15 mouse cellular contexts compared by ENCODE assay signal in genomic region chr1:71614545-71615246, GRCm38 (mm10). TPM values are rescaled to one million over a fixed set of nuclear protein-coding genes. Genes with fewer than 3 reads are reported as not detected.
A peak's percentile ranks its signal among the peaks of the same experiment; 100 is the strongest.
DNase-seq lines count a peak whose midpoint lies in the region; ATAC-seq lines count a peak whose summit lies in the region.
"Had no signal": no experiment of that assay in that cellular context is flagged by ENCODE, and none has a peak within 500 bp of the region (broad histone marks: within the 10 kb centered on the region; RNA-seq: fewer than 3 reads in every experiment).

No protein-coding gene starts in this region.

- peak overlapping the region; percentile 61 for H3K27ac ChIP-seq in forebrain, embryonic 14.5 days (ENCODE audit: low read depth, low read length)
- H3K27ac ChIP-seq in neural tube, embryonic 14.5 days (ENCODE audit: low read depth, low read length) = 0 out of 2 replicates have a peak overlapping the region, but pooled peaks have one; percentile 7
- H3K27ac ChIP-seq in heart, embryonic 11.5 days (ENCODE audit: low read depth, low read length) = no peak overlapping the region
- H3K27ac ChIP-seq: embryonic facial prominence, embryonic 15.5 days; heart, embryonic 15.5 days; limb, embryonic 10.5 days had no signal

- peak; percentile 9 to 29 for DNase-seq in layer of hippocampus, adult 18-20 months (ENCODE audit: low spot score in 2 of 2)
- DNase-seq in layer of hippocampus, adult 11-12 months (ENCODE audit: low spot score) = no peak
- DNase-seq in forebrain, embryonic 14.5 days (ENCODE audit: low spot score) = peak; percentile 78
- DNase-seq in layer of hippocampus, postnatal 14 days (ENCODE audit: low spot score in 2 of 2) = peak; percentile 14 to 20
- DNase-seq in thymus, postnatal 36 days = no peak
- DNase-seq: gastrocnemius, postnatal 14 days; kidney, adult 9 months; lung, embryonic 14.5 days had no signal

- H3K9ac ChIP-seq in forebrain, embryonic 14.5 days (ENCODE audit: low read length) = peak overlapping the region; percentile 6; the same call in 1 of the 2 replicates
- no peak overlapping the region for H3K9ac ChIP-seq in neural tube, embryonic 14.5 days (replicated peaks; ENCODE audit: low read depth, low read length)
- H3K9ac ChIP-seq in heart, embryonic 11.5 days (ENCODE audit: low read depth, low read length) = no peak overlapping the region
- H3K9ac ChIP-seq: embryonic facial prominence, embryonic 15.5 days; heart, embryonic 15.5 days; lung, embryonic 14.5 days had no signal

- peaks cover 28% of the 10 kb centered on the region; the same call in 1 of the 2 replicates for H3K36me3 ChIP-seq in forebrain, embryonic 14.5 days (ENCODE audit: control insufficient read depth, insufficient read depth, low read length)
- H3K36me3 ChIP-seq in neural tube, embryonic 14.5 days (ENCODE audit: control insufficient read depth, insufficient read depth, low read length) = no peaks in the 10 kb centered on the region
- peaks cover 65% of the 10 kb centered on the region for H3K36me3 ChIP-seq in heart, embryonic 11.5 days (ENCODE audit: control insufficient read depth, insufficient read depth, low read length)

- peak; percentile 92 for ATAC-seq in forebrain, embryonic 14.5 days
- peak; percentile 93 for ATAC-seq in neural tube, embryonic 14.5 days (ENCODE audit: low read depth)
- no peak for ATAC-seq in erythroid progenitor cell, adult 5-6 weeks (replicated peaks; ENCODE audit: low FRiP score, poor library complexity, severe bottlenecking)
- no peak for ATAC-seq in heart, embryonic 11.5 days (replicated peaks; ENCODE audit: insufficient number of reproducible peaks, low FRiP score, low TSS enrichment)

- no peaks in the 10 kb centered on the region for H3K9me3 ChIP-seq in forebrain, embryonic 14.5 days (replicated peaks; ENCODE audit: control insufficient read depth, low read length)
- H3K9me3 ChIP-seq in neural tube, embryonic 14.5 days (ENCODE audit: control insufficient read depth, low read length) = no peaks in the 10 kb centered on the region
- H3K9me3 ChIP-seq in heart, embryonic 11.5 days (replicated peaks; ENCODE audit: control insufficient read depth, low read length) = no peaks in the 10 kb centered on the region
- H3K9me3 ChIP-seq: embryonic facial prominence, embryonic 15.5 days; heart, embryonic 15.5 days; limb, embryonic 10.5 days had no signal

- H3K4me1 ChIP-seq in forebrain, embryonic 14.5 days (ENCODE audit: control insufficient read depth, insufficient read depth, low read length) = peaks cover 6% of the 10 kb centered on the region
- H3K4me1 ChIP-seq in neural tube, embryonic 14.5 days (ENCODE audit: control insufficient read depth, insufficient read depth, low read length) = peaks cover 9% of the 10 kb centered on the region; the same call in 1 of the 2 replicates
- H3K4me1 ChIP-seq in heart, embryonic 11.5 days (ENCODE audit: control insufficient read depth, insufficient read depth, low read length) = no peaks in the 10 kb centered on the region
- H3K4me1 ChIP-seq: embryonic facial prominence, embryonic 15.5 days; heart, embryonic 15.5 days; limb, embryonic 10.5 days had no signal

- 0 out of 2 replicates have a peak overlapping the region, but pooled peaks have one; percentile 5 for H3K4me2 ChIP-seq in forebrain, embryonic 14.5 days (ENCODE audit: low read length)
- no peak overlapping the region for H3K4me2 ChIP-seq in neural tube, embryonic 14.5 days (ENCODE audit: low read depth, low read length)
- H3K4me2 ChIP-seq in heart, embryonic 11.5 days = no peak overlapping the region
- H3K4me2 ChIP-seq: embryonic facial prominence, embryonic 15.5 days; heart, embryonic 15.5 days; lung, embryonic 14.5 days had no signal

- no peak overlapping the region for H3K4me3 ChIP-seq in forebrain, embryonic 14.5 days (ENCODE audit: low read depth, low read length)
- no peak overlapping the region for H3K4me3 ChIP-seq in neural tube, embryonic 14.5 days (ENCODE audit: low read depth, low read length)
- no peak overlapping the region for H3K4me3 ChIP-seq in heart, embryonic 11.5 days (ENCODE audit: low read depth, low read length)
- H3K4me3 ChIP-seq: embryonic facial prominence, embryonic 15.5 days; heart, embryonic 15.5 days; limb, embryonic 10.5 days had no signal

- WGBS in forebrain, embryonic 14.5 days = 14% methylated on average over 8 of the region's 8 CpGs
- 29% methylated on average over 8 of the region's 8 CpGs for WGBS in neural tube, embryonic 14.5 days
- 74% methylated on average over 8 of the region's 8 CpGs for WGBS in heart, embryonic 11.5 days (ENCODE audit: insufficient replicate concordance)

- H3K27me3 ChIP-seq in forebrain, embryonic 14.5 days (replicated peaks; ENCODE audit: control insufficient read depth, insufficient read depth, low read length) = no peaks in the 10 kb centered on the region
- no peaks in the 10 kb centered on the region for H3K27me3 ChIP-seq in neural tube, embryonic 14.5 days (ENCODE audit: control insufficient read depth, insufficient read depth, low read length)
- no peaks in the 10 kb centered on the region for H3K27me3 ChIP-seq in heart, embryonic 11.5 days (ENCODE audit: control insufficient read depth, insufficient read depth, low read length)
- H3K27me3 ChIP-seq: embryonic facial prominence, embryonic 15.5 days; heart, embryonic 15.5 days had no signal

RNA-seq across cellular contexts. Expression of gene Fn1, which starts 38.3 kb away (rescaled TPM):
- total RNA-seq in layer of hippocampus, adult 18-20 months (2021) = 10 to 100 TPM; 35.2 to 39.9 TPM
- polyA plus RNA-seq in forebrain, embryonic 14.5 days (2014; fragmentation: Nextera tagmentation; extraction: Ambion mirVana) = 22.5 and 34.9 TPM in 2 replicates
- total RNA-seq in layer of hippocampus, postnatal 14 days (2021) = 10 to 100 TPM; 72.1 to 89.4 TPM
- polyA plus RNA-seq in neural tube, embryonic 14.5 days (2014; fragmentation: Nextera tagmentation; extraction: Ambion mirVana) = 18.5 and 39.2 TPM in 2 replicates
- 72.1 and 78.6 TPM in 2 replicates for total RNA-seq in erythroid progenitor cell, adult 5-6 weeks (2015; ENCODE audit: low replicate concordance)
- total RNA-seq in erythroid progenitor cell, adult 5-6 weeks (2017; ENCODE audit: low replicate concordance) = 13.5 and 35.3 TPM in 2 replicates
- polyA plus RNA-seq in heart, embryonic 11.5 days (2014; fragmentation: Nextera tagmentation; extraction: Ambion mirVana) = 332 and 395 TPM in 2 replicates
- total RNA-seq: MEL had no signal

RNA-seq across cellular contexts. Expression of gene Atic, which starts 57.7 kb away (rescaled TPM):
- total RNA-seq in layer of hippocampus, adult 18-20 months (2021) = 10 to 100 TPM; 32.9 to 38.5 TPM
- polyA plus RNA-seq in forebrain, embryonic 14.5 days (2014; fragmentation: Nextera tagmentation; extraction: Ambion mirVana) = 41.4 and 43.0 TPM in 2 replicates
- 10 to 100 TPM; 33.0 to 34.2 TPM for total RNA-seq in layer of hippocampus, postnatal 14 days (2021)
- 26.9 and 36.0 TPM in 2 replicates for polyA plus RNA-seq in neural tube, embryonic 14.5 days (2014; fragmentation: Nextera tagmentation; extraction: Ambion mirVana)
- total RNA-seq in erythroid progenitor cell, adult 5-6 weeks (2015; ENCODE audit: low replicate concordance) = 11.7 and 16.6 TPM in 2 replicates
- 8.2 and 11.3 TPM in 2 replicates for total RNA-seq in erythroid progenitor cell, adult 5-6 weeks (2017; ENCODE audit: low replicate concordance)
- 33.1 and 41.2 TPM in 2 replicates for polyA plus RNA-seq in heart, embryonic 11.5 days (2014; fragmentation: Nextera tagmentation; extraction: Ambion mirVana)

Comparison
In these comparisons a context has a peak if more than half of its experiments do, and no peak if none do; other contexts are left out.
1. DNase-seq: peak in layer of hippocampus, adult 18-20 months (2 of 2), forebrain, embryonic 14.5 days (single experiment) and layer of hippocampus, postnatal 14 days (2 of 2); none in layer of hippocampus, adult 11-12 months (single experiment) and thymus, postnatal 36 days (0 of 2).
2. ATAC-seq: peak in forebrain, embryonic 14.5 days (single experiment) and neural tube, embryonic 14.5 days (single experiment); none in erythroid progenitor cell, adult 5-6 weeks (single experiment) and heart, embryonic 11.5 days (single experiment).